Mouse (Mus musculus): ENCODE measurements around the gene Dmbt1. TPM values are rescaled to one million over a fixed set of nuclear protein-coding genes. Genes with fewer than 3 reads are reported as not detected.

Gene Dmbt1
- polyA plus RNA-seq (2015; fragmentation: Nextera tagmentation; extraction: Ambion mirVana), result not detected in 2 replicates

DNA sequence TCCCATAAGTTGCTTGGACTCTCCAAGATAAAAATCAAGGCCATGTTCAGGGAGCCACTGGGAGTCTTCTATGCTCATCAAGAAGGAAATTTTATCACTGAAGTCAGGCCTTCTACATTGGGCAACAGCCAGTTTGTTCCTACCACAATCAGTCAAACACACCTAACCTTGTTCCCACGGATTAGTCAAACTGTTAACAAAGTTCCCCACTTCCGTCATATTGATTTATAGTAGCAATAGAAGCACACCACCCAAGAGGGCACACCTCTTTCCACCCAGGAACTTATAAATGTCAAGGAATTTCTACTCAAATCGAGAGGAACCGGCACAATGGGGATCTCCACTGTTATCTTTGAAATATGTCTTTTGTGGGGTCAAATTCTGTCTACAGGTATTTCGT, at the start of gene Dmbt1:
Gene Dmbt1 (plus strand): TSS at position 299 of the 400 bp plus-strand sequence.

GRCm38 (mm10) chr7:131146214-131146613, 114.4 kb downstream of the Dmbt1 start, which contains the start of gene 4933402N03Rik:
TSS of gene 4933402N03Rik (minus strand) at chr7:131146314.

Other genes starting within 250 kb of the Dmbt1 start
- 28.2 and 33.8 TPM in 2 replicates for gene Plekha1, start 166.3 kb upstream of the Dmbt1 start, polyA plus RNA-seq (2015; fragmentation: Nextera tagmentation; extraction: Ambion mirVana)
- 81.0 and 112 TPM in 2 replicates for gene Htra1, start 95.9 kb upstream of the Dmbt1 start, polyA plus RNA-seq (2015; fragmentation: Nextera tagmentation; extraction: Ambion mirVana)
- gene 4933402N03Rik, start 114.3 kb downstream of the Dmbt1 start, polyA plus RNA-seq (2015; fragmentation: Nextera tagmentation; extraction: Ambion mirVana), result not detected in 2 replicates
- not detected in 2 replicates for gene 5430419D17Rik, start 142.3 kb downstream of the Dmbt1 start, polyA plus RNA-seq (2015; fragmentation: Nextera tagmentation; extraction: Ambion mirVana)